In genomic region chr1:180191112-180191511, GRCm38 (mm10) we compare ENCODE assay signal across 16 mouse cellular contexts. TPM values are rescaled to one million over a fixed set of nuclear protein-coding genes. Genes with fewer than 3 reads are reported as not detected.
DNase-seq lines count a peak whose midpoint lies in the region; TF ChIP-seq lines count a peak whose summit lies in the region.
"Had no signal": no experiment of that assay in that cellular context is flagged by ENCODE, and none has a peak within 500 bp of the region (broad histone marks: within the 10 kb centered on the region; RNA-seq: fewer than 3 reads in every experiment).

No protein-coding gene starts in this region.

- TF ChIP-seq POLR2A in heart, adult 2 months (IDR thresholded peaks at IDR 0.05; ENCODE audit: insufficient read depth, low read depth, low read length): no peak

- WGBS in heart, adult 2 months: 53% methylated on average over 8 of the region's 8 CpGs
- WGBS in heart, embryonic 10.5 days: 77% methylated on average over 8 of the region's 8 CpGs

- peaks cover 3% of the 10 kb centered on the region; the same call in 1 of the 2 replicates for H3K36me3 ChIP-seq in heart, adult 2 months (ENCODE audit: control insufficient read depth, insufficient read depth, low read length)
- no peaks in the 10 kb centered on the region for H3K36me3 ChIP-seq in heart, embryonic 10.5 days
- H3K36me3 ChIP-seq: embryonic facial prominence, embryonic 12.5 days; forebrain, embryonic 15.5 days; G1E; hindbrain, embryonic 15.5 days had no signal

- no peak for TF ChIP-seq CTCF in heart, adult 2 months (IDR thresholded peaks at IDR 0.05)

- peak overlapping the region; percentile 64 for H3K9ac ChIP-seq in heart, adult 2 months (ENCODE audit: low read depth, low read length)
- H3K9ac ChIP-seq: embryonic facial prominence, embryonic 12.5 days; forebrain, embryonic 15.5 days; hindbrain, embryonic 15.5 days had no signal

- DNase-seq in heart, adult 2 months: no peak
- DNase-seq in heart, embryonic 10.5 days (ENCODE audit: low spot score): no peak
- DNase-seq in kidney, postnatal 10 days: peak; percentile 4
- DNase-seq in kidney, postnatal 14 days: no peak
- no peak for DNase-seq in B cell, adult 2 months
- DNase-seq: adrenal gland, adult 8-10 months; adrenal gland, postnatal 36 days; cerebellum, adult 11 months; cerebellum, adult 8-10 months; cerebellum, postnatal 14 days; gastrocnemius, postnatal 10 days had no signal

- H3K9me3 ChIP-seq in heart, embryonic 10.5 days: no peaks in the 10 kb centered on the region
- H3K9me3 ChIP-seq: embryonic facial prominence, embryonic 12.5 days; forebrain, embryonic 15.5 days; G1E; hindbrain, embryonic 15.5 days had no signal

- peak overlapping the region; percentile 84 for H3K27ac ChIP-seq in heart, adult 2 months
- no peak overlapping the region for H3K27ac ChIP-seq in heart, embryonic 10.5 days
- peak overlapping the region; percentile 89 for H3K27ac ChIP-seq in brown adipose tissue, adult 24 weeks (replicated peaks; ENCODE audit: low read depth, low read length)
- H3K27ac ChIP-seq: embryonic facial prominence, embryonic 12.5 days; forebrain, embryonic 15.5 days; hindbrain, embryonic 15.5 days had no signal

- peaks cover 3% of the 10 kb centered on the region for H3K4me1 ChIP-seq in heart, adult 2 months (ENCODE audit: control insufficient read depth, insufficient read depth, low read length)
- peaks cover 21% of the 10 kb centered on the region for H3K4me1 ChIP-seq in heart, embryonic 10.5 days
- peaks cover 5% of the 10 kb centered on the region; the same call in 1 of the 2 replicates for H3K4me1 ChIP-seq in brown adipose tissue, adult 24 weeks (ENCODE audit: control insufficient read depth, insufficient read depth, insufficient read length, low read length)

- H3K27me3 ChIP-seq in heart, adult 2 months (ENCODE audit: control insufficient read depth, insufficient read depth, low read length): no peaks in the 10 kb centered on the region
- H3K27me3 ChIP-seq in heart, embryonic 10.5 days (ENCODE audit: insufficient read depth, poor library complexity, severe bottlenecking): peaks cover 17% of the 10 kb centered on the region
- H3K27me3 ChIP-seq: embryonic facial prominence, embryonic 12.5 days had no signal

- intact Hi-C loops in heart, adult 2 months (cut with DNase I): no loop called here

- H3K79me2 ChIP-seq in heart, adult 2 months (replicated peaks; ENCODE audit: control insufficient read depth, insufficient read depth, low read length): no peaks in the 10 kb centered on the region

- H3K4me3 ChIP-seq in heart, adult 2 months: peak overlapping the region; percentile 32
- H3K4me3 ChIP-seq in heart, embryonic 10.5 days: no peak overlapping the region
- peak overlapping the region; percentile 54 for H3K4me3 ChIP-seq in brown adipose tissue, adult 24 weeks (ENCODE audit: insufficient read depth, low read depth, low read length)
- H3K4me3 ChIP-seq: embryonic facial prominence, embryonic 12.5 days; forebrain, embryonic 15.5 days; hindbrain, embryonic 15.5 days had no signal

- TF ChIP-seq EP300 in heart, adult 2 months (IDR thresholded peaks at IDR 0.05; ENCODE audit: insufficient read depth, low read depth, low read length): no peak

RNA-seq across cellular contexts. Expression of gene Coq8a, which starts 8.3 kb away (rescaled TPM):
- total RNA-seq in heart, adult 2 months (2021): 100 to 1,000 TPM; 783 to 919 TPM
- 468 and 899 TPM in 2 replicates for polyA plus RNA-seq in heart, adult 2 months (2012; rRNA removed)
- 4.0 and 8.2 TPM in 2 replicates for polyA plus RNA-seq in heart, embryonic 10.5 days (2016; fragmentation: Nextera tagmentation; extraction: Ambion mirVana)
- 1,169 and 1,640 TPM in 2 replicates for polyA plus RNA-seq in brown adipose tissue, adult 24 weeks (2012; ENCODE audit: insufficient read depth, insufficient read length, missing spikeins)

Comparison
In these comparisons a context has a peak if more than half of its experiments do, and no peak if none do; other contexts are left out.
1. RNA of gene Coq8a, which starts 8.3 kb away (polyA plus RNA-seq): 1,169 to 1,640 TPM in brown adipose tissue, adult 24 weeks and 468 to 899 TPM in heart, adult 2 months; 4.0 to 8.2 TPM in heart, embryonic 10.5 days; every median in the first group is over 10 times any median in the second.